Mouse (Mus musculus): Measurements from ENCODE around the gene Myoz2.
A peak's percentile ranks its signal among the peaks of the same experiment; 100 is the strongest.

Gene Myoz2

DNA sequence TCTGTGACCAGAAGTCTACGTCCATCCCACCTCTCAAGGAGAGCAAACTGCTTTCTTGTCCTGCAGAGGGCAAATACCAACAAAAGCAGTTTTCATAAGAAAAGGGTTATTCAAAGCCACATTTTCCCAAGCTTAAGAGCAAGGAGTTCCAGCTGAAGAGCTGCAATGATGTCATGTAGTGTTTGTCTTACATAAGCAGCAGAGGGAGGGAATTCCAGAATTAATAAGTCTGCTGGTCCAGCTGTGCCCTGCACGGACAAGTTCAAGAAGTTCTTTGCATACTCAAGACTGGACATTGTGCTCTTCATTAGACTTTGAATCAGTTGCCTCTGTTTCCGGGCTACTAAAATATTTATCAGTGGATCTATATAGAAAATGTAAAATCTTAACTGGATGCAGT lies 33.8 kb downstream of the Myoz2 start:
- DNase-seq, result no peak

DNA sequence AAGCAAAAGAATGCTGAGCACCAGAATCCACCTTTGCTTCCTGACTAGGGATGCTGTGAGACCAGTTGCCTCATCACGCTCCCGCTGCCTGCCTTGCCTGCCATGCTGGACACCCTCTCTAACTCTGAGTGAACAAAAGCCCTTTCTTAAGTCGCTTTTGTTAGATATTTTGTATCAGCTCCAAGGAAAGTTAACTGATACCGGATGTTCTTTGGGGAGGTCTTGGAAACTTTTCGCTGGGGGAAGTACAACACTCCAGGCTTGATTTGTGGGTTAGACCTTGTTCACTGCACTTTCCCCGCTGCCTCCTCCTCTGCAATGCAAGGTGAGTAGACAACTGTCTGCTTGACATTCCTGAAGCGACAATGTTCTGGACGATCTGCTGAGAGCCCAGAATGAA lies 36.3 kb downstream of the Myoz2 start:
- DNase-seq, result no peak

DNA sequence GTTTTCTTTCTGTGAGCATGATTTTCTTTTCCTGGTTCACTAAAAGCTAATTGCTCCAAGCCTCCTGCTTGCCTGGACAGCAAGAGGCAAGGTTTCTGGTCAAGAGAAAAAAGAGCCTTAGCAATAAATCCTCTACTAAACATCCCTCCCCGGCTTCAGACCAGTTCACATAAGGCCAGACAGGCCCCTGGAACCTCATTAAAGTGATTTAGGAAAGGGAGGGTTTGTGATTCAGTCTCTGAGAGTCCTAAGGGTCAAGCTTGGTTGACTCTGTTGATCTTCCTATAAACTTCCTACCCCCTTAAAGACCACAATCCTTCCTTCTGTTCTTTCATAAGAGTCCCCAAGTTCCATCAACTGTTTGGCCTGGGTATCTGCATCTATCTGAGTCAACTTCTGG lies 37.8 kb downstream of the Myoz2 start:
- DNase-seq, result no peak

DNA sequence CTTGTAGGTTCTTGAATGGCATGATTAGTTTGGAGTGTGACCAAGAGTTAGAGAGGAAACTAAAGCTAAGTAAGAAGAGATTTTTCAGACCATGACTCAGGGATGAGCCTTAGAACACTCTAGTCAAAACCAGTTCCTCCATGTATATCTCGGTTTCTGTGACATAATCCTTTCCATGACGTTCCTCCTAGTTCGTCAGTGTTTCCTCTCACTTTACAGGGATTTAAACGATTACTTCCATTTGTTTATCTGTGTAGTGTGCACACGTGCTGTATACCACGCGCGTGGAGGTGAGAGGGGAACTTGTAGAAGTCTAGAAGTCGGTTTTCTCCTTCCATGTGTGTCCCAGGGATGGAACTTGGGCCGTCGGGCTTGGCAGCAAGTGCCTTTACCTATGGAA lies 47.9 kb downstream of the Myoz2 start:
- DNase-seq, result no peak

DNA sequence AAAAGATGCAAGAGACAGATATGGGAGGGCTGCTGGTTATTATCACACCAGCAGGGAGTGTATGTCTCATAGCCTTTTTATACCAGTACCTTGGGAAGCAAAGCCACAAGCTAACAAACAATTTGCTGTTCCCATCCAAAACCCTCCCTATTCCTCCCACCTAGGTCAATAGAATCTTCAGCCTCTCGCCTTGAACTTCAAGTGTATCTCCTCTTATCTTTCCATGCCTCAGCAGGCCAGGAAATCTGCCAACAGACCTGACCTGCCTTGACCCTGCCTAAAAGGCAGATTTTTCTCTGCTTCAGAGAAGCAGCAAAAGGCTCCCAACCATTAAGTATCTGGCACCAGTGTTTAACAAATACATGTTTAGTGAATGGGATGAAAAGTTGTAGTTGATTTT lies 48.4 kb downstream of the Myoz2 start:
- DNase-seq, result no peak

DNA sequence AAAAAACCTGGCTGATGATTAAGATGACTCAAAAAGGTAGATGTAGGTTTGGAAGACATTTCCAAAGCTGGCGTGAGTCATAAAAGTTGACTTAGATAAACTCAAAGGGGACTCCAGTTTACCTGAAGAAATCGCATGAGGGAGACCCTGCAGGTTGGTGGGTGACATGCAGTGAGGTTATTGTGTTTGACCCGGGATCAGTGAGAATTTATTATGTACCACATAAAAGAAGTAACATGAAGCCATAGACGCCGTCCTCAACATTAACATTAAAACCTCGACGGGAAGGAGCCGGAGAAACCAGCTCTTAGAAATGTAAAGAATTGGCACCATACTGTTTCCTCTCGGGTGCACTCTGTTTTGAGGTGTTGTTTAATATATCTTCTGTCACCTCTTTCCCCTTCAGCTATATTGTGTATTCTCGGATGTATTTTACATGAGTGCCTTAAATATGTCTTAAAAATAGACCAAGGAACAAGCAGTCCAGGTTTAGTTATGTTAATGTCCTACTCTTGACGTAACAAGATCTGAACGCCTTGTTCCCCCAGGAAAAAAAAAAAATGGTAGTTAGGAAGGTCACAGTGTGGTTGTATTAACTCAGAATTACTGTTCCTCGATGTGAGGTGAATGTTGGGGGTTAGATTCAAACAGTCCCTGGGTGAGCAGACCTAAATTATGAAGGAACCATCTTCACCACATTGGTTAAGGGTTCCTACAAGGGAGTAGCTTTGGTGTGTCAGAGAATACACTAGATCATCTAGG lies 49.5 kb downstream of the Myoz2 start:
- DNase-seq, result no peak

DNA sequence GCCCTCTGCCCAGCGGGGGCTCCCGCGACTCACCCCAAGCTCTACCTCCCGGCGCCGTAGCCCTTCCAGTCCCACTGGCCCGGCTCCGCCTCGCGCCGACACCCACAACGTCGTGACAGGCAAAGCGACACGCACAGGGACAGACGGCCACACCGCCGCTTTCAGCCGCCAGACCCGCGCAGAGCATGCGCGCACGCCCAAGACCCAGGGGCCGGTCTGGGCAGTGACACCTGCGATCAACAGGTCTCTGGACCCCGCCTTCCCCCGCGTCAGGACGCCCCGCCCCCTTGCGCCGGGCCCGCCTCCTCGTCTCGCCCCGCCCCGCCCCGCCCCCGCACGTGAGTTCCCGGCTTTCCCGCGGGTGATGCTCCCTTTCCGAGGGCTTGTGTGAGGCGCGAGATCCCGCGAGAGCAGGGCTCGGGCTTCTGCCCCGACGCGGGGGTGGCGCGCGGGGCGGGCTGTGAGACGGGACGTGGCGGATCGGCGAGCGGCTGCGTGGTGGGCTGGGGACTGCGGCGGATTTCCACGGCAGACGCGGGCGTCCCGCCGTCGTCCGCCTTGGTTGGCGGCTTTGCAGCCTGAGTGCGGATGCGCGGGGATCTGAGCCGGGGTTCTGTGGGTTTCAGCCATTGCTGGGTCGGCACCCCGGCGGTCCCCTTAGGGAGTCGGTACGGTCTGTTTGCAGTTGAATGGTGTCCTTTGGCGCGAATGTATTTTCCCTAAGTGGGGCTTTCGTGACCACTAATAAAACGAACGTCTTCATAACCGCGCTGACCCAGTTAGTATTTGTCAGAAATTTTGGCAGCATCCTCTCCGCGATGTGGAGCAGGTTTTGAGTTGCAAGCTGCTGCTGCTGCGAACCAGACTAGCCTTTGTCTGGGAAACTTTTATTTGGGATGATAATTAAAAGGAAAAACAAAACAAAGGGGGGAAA lies 50.3 kb downstream of the Myoz2 start, which contains the start of gene Usp53:
Gene Usp53 (minus strand): TSS at position 262 of the 934 bp plus-strand sequence.
- DNase-seq, result peak; percentile 94

DNA sequence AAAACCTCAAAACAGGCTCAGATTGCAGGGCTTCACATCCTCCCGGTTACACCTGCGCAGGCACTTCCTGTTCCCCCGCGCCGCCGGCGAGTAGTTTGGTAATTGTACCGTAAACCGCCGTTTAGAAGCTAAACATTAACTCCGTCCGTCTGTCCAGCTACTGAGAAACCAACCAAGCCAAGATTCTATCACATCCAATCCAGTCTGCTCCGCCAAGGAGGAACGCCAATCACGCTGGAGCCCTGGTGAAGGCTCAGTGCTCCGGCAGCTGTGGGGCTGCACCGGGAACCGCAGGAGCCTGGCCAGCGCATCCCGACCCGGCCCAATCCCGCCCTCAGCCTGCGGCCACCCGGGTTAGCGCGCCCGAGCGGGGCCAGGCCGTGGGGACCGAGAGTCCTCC lies 51.0 kb downstream of the Myoz2 start:
- peak; percentile 52 for DNase-seq

DNA sequence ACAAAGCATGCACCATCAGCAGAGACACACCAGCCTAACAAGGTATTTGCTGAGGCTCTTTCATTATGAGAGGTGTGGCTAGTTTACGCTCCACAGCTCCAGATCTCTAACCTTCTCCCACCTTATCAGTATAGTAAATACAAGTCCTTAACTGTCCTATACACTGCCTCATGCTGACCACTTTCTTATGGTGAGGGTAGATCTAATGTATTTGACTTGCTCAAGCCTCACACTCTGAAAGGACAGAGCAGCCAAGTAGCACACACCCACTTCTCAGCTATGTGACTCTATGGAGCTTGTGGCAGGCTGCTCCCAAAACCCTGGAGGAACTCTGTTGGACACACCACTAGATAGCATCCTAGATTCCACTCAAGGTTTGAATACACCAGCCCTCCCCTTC lies 58.9 kb downstream of the Myoz2 start:
- no peak for DNase-seq

DNA sequence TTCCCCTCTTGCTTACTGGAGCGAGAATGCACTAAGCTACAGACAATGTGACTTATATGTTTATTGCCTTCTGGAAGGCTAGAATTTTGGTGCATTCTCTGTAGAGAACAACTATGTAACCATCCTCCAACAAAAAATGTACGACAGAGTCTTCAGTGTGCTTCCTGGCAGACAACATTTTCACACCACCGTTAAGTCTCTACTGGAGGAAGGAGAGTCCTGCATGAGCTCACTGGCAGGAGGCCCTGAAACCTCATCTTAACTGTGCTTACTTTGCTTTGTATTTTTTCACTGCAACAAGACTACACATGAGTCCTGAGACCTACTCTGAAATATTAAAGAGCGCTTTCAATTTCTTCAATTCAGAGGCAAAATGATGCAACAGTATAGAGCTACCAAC lies 59.5 kb downstream of the Myoz2 start:
- DNase-seq, result no peak

DNA sequence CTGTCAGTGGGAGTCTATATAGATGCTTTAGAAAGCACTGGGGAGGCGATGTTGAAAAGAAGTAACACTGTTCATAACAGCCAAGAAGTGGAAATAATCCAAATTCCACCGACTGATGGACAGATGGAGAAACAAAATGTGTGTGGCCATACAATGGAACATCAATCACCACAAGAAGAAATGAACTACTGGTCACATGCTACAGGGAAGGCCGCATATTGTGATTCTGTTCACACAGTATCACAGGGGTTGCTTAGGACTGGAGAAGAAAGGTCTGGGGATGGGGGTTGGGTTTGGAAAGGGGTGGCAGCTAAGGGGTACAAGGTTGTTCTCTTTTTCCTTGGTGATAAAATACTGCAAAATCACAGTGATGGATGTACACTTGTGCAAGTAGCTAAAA lies 60.0 kb downstream of the Myoz2 start:
- no peak for DNase-seq

DNA sequence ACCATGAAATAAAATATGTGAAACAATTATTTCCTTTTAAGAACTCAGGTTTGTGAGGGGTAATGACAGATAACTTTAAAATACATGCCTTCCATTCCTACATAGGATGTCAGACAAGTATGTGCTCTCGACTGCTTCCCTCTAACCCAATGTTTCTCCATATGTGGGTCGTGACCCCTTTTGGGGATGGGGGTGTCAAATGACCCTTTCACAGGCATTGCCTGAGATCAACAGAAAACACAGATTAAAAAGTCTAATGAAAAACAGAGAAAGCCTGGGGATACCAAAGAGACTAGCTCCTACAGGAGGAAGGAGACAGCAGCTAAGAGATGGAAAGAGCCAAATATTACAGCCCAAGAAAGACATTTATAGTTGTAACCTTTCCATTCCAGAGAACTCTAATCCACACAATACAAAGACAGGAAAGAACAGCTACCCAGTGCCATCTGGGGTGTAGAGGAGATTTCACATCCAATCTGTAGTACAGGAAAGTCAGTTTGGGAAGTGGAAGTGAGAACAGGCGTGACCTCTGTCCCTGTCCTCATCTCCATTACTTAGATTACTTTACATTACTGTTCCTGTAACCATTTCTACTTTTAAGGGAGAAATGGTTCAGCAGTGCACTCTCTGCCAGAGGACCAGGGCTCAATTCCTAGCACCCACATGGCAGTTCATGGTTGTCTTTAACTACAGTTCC lies 62.5 kb downstream of the Myoz2 start:
- DNase-seq, result no peak

DNA sequence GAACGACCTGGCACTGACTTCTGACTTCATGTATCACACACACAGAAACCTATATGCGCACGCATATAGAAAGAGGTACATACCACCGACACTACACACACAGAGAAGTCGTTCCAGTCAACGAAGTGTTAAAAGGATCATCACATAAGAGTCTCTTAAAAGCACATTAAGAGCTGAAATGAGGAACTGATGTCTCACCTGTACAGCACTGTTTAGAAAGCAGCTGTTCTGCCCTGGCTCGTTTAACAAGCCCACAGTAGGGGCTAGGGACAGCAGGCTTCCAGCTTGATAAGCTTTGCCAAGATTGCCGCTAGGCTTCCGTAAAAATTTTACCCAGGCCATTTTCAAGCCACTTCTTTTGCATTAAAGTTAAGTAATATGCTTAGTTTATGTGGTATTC lies 66.4 kb downstream of the Myoz2 start:
- no peak for DNase-seq

DNA sequence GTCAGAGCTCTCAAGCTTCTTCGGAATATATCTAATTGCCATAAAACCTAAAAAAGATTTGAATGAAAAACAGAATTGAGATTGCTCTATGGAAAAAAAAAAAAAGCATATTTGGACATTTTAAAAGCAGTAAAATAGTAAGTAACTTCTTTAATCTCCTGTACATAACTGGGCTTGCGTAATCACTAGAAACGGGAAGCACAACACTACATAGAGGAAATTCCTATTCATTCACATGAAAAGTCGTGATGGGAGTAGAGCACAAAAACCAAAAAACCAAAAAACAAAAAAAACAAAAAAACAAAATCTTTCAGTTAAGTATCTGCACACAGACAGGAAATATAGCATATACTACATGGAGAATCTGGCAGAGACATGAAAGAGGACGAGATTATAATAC lies 70.5 kb downstream of the Myoz2 start:
- DNase-seq, result no peak

All from right cerebral cortex, postnatal 14 days (tissue).